Mouse (Mus musculus) gastrocnemius, postnatal 36 days (tissue): ENCODE results near the gene Capn2. TPM values are rescaled to one million over a fixed set of nuclear protein-coding genes. Genes with fewer than 3 reads are reported as not detected.

Experiments used
- DNase-seq, 2 experiments: peaks; one replicate each; pipeline ENCODE4 v3.0.0; 2022
- intact Hi-C: fragments of 180-260 bp; cut with DNase I; formaldehyde crosslinking; loops from one replicate; pipeline ENCODE4 v1.15.1; 2025
- long read RNA-seq, 2 experiments: library from polyadenylated mRNA; stranded (forward); transcript quantifications; one replicate each; pipeline ENCODE4 v2.0.0; 2021
- total RNA-seq, 2 experiments: library from RNA; stranded (reverse); gene quantifications; 2 replicates each; pipeline ENCODE4 v1.2.3; 2021

Capn2 gene
- 10 to 100 TPM; 43.9 to 51.1 TPM for total RNA-seq
- long read RNA-seq, experiment 1, partial matches to known transcripts = 6 of 45 reads
- long read RNA-seq, experiment 1, other reads (novel, unspliced or antisense) = 39 of 45 reads
- long read RNA-seq, experiment 2, partial matches to known transcripts = 0 of 57 reads
- long read RNA-seq, experiment 2, other reads (novel, unspliced or antisense) = 57 of 57 reads

GRCm38 (mm10) chr1:182516758-182517676 is at the start of gene Capn2:
Gene Capn2, minus strand, starts transcription at chr1:182517608.
- intact Hi-C loops = loop anchor here (1.0 kb wide), 1 partner anchor 28 kb away; no protein-coding TSS in a partner anchor
- DNase-seq = peak; percentile 83

- DNase-seq = no peak
- intact Hi-C loops = no loop called here
Measured at GRCm38 (mm10) chr1:182565351-182565835, 48.0 kb upstream of the Capn2 start.

- intact Hi-C loops = loop anchor here (5.0 kb wide), 1 partner anchor 93 kb away; no protein-coding TSS in a partner anchor
Measured at GRCm38 (mm10) chr1:182564408-182565120, 47.2 kb upstream of the Capn2 start, which contains the start of gene Capn8. Gene Capn8, plus strand, starts transcription at chr1:182565007.

DNA sequence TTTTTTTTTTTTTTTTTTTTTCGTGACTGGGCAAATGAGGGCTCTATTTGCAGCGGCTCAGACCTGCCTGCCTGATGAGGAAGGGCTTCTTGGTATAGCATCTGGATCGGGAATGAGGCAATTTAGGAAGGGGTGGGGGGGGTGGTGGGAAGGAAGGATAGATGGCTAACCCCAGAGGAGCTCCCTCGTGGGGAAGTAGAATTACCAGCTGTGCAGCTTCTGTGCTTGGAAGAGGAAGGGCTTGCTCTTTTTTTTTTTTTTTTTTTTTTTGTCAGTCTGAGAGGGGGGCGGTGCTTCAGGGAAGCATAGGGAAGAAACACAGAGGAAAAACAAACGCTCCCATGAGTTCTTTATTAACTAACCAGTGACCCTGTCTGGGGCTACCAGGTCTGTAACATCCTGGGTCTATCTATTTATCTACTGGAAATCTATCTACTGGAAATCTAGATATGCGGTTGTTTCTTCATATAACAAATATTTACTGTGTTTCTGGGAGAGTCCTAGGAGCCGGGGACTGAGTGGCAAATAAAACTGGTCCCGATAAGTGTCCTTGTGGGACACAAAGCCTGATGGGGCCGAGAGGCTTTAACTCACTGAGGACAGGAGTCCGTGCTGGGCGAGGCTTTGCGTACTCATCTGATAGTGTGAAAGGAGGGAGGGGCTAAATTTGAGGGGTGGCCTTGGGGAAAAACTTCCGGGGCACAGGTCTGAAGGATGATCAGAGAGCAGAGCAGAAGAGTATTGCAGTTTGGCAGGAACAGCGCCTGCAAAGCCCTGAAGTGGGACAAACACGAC is 45.4 kb upstream of the Capn2 start:
- DNase-seq = no peak
- intact Hi-C loops = loop anchor here (5.0 kb wide), 1 partner anchor 95 kb away; no protein-coding TSS in a partner anchor

More at GRCm38 (mm10) chr1:182564408-182565120, 47.2 kb upstream of the Capn2 start, which contains the start of gene Capn8:
- DNase-seq = no peak

- intact Hi-C loops = loop anchor here (5.0 kb wide), 1 partner anchor 95 kb away; no protein-coding TSS in a partner anchor
- no peak for DNase-seq
Measured at GRCm38 (mm10) chr1:182561945-182562514, 44.6 kb upstream of the Capn2 start.

DNA sequence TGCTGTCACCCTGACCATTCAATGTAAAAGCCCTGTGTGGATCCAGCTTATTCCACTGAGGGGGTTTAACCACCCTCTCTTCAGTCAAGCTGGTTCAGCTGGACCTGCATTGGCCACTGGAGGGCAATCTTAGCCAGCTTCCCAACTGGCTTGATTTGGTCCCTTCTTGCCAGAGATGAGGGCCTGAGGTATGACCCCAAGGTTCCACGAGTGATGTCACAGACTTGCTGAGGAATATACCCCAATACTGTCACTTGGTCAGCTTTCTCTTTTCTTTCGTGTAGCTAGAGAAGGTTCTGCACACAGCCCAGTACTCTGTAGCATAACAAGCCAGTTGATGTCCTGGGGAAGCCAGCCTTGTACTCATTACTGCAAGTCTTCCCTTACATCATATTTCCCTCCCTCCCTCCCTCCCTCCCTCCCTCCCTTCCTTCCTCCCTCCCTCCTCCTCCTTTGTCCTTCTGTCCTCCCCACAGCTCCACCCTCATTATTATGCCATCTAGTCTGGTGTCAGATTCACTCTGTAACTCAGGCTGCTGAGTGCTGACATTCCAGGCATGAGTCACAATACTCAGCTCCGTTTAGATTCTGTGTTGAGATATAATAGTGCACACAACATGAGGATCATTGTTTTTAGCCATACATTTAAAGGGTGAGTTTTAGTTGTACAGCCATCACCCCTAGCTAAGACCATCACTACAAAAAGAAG is 43.1 kb upstream of the Capn2 start:
- no peak for DNase-seq
- intact Hi-C loops = loop anchor here (5.0 kb wide), 1 partner anchor 97 kb away; no protein-coding TSS in a partner anchor

DNA sequence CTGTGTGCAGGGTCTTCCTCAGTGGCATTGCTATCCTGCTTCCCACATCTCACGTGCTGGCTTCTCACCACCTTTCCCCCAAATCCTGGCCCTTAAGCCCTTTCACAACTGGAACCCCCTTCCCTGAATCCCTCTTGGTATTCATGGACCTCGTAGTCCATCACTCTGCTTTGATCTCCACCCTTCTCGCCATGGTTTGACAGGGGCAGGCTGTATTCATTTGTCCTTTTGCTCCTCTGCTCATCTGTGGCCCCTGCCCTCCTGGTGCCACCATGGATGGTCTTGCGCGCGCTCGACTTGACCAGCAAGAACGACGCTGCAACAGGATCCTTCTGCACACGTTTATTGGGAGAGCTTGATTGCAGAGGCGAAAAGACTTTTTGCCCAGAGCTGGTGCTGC is 42.1 kb upstream of the Capn2 start:
- no peak for DNase-seq
- intact Hi-C loops = loop anchor here (5.0 kb wide), 1 partner anchor 403 kb away; no protein-coding TSS in a partner anchor

DNA sequence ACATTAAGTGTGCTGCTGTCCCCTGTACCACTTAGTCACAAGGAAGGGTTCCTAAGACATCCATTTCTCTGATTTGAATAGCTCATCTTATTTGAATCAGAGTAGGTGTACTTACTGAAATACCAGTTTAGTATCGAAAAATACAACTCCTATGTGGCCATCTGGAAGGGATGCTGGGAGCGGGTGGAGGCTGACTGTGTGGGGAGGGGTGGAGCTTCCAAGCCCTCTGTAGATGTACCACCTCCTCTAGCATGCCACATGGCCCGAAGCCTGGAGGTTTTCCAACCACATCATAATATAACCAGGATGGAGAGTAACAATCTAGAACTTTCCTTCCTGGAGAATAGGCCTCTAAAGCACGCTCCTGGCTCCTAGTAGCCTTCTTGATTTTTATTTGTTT is 40.9 kb upstream of the Capn2 start:
- intact Hi-C loops = loop anchor here (5.0 kb wide), 1 partner anchor 404 kb away; no protein-coding TSS in a partner anchor
- no peak for DNase-seq

- peak in 1 of 2 experiments; percentile 27 for DNase-seq
- intact Hi-C loops = loop anchor here (5.0 kb wide), 1 partner anchor 683 kb away; no protein-coding TSS in a partner anchor
Measured at GRCm38 (mm10) chr1:182553649-182554375, 36.4 kb upstream of the Capn2 start.

DNA sequence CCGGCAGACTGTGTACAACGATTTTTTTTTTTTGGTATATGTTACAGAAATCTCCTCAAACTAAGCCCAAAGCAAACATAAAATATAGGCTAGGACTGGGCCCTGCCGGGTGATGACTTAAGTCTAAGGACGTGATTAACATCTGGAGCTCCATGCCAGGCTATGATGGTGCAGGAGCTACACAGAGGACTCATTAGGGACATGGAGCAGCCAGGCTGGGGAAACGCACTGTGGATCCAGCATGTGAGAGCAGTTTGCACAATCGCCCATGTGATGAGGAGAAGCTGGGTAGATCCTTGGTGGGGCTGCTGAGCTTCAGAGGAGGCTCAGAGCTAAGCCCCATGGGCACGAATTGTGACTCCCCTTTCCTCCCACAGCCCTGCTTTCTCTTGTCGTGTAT is 33.4 kb upstream of the Capn2 start:
- intact Hi-C loops = loop anchor here (5.0 kb wide), 1 partner anchor 687 kb away; no protein-coding TSS in a partner anchor
- no peak for DNase-seq

DNA sequence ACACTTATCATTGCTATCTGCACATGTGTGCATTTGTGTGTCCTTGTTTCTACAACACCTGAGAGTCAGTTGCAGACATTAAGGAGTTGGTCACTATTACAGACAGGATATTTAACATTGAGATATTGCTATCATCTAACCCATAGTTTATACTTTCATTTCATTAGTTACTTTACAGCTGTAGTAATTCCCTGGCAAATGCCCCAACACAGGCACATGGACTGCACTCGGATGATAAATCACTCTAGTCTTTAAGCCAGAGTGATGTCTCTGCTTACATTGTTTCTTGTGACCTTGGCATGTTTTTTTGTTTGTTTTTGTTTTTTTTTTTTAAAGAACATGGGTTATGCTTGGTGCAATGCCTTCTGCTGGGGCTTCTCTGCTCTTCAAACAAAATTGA is 26.5 kb upstream of the Capn2 start:
- intact Hi-C loops = no loop called here
- no peak for DNase-seq

DNA sequence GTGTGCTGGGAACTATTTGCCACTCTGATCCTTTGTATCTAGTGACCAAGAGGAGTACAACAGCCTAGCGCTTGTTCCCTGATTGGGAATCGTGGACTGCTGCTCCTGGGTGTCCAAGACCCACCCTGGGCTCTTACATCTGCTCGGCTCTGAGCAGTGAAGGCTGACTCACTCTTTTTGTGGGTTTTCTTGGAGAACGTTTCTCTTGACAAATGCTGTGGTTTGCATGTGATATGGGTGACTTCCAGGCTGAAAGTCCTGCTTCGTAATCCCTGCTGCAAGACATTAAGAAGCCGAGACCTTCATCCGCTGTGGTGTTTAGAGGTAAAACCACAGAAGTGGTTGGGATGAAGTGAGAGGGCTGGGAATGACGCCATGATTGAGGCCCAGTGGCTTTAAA is 25.7 kb upstream of the Capn2 start:
- intact Hi-C loops = no loop called here

GRCm38 (mm10) chr1:182542110-182542509 is 24.7 kb upstream of the Capn2 start:
- no peak for DNase-seq
- intact Hi-C loops = no loop called here

More for the DNA sequence above, 25.7 kb upstream of the Capn2 start:
- no peak for DNase-seq

DNA sequence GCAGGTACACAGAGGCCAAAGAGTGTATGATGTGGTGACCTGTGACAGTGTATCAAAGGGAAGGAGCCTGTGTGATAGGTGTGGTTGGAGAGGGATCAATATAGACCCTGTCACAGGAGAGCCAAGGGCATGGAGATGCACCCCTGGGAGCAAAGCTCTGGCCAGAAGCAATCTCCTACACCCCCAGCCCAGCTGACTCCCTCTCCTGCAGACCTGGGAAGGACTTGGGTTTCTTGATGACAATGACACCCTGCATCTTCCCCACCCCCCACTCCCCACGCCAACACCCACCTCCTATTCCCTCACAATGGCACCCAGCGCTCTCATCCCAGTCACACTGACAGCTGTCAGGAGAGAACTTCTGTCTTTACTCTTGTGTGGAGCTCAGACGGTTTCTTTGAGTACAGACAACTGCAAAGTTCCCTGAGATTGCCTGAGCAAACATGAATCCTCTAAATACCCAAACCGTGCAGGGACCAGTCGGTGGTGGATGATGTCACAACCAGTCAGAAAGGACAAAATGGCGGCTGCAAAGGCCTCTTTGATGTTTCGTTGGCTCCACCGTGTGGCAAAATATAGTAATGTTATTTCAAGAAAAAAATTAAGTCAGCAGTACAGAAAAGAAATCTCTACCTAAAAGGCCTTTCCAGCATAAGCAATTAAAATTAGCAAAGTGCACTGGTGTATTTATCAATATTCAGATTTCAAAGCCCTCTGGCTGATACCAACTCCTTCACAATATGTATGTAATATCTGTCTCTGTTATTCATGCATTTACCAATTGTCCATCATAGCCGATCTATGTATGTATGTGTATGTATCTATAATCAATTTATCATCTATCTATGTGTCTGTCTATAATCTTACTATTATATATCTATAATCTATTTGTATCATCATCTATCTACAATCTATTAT is 21.9 kb upstream of the Capn2 start:
- intact Hi-C loops = loop anchor here (1.0 to 5.0 kb wide), 2 partner anchors 50 to 162 kb away; no protein-coding TSS in a partner anchor
- peak in 1 of 2 experiments; percentile 49 for DNase-seq

GRCm38 (mm10) chr1:182535080-182535481 is 17.7 kb upstream of the Capn2 start:
- no peak for DNase-seq

DNA sequence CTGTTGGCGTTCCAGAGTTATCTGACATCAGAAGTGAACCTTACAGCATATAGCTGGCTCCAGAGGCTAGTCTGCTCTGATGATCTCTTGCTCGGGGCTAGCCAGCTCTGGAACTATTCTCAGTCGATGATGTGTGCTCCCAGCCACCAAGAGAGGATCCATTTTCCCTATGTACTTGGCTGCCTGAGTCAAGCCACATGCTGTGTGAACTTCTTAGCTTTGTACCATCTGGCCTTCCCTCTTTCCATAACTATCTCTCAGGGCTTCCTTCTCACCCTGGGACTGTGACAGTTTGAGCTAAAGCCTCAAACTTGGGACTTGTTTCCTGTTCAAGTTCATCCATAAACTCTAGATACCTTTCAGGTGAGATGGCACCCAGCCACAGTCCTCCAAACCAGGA is 16.2 kb upstream of the Capn2 start:
- intact Hi-C loops = no loop called here
- no peak for DNase-seq

More at GRCm38 (mm10) chr1:182535080-182535481, 17.7 kb upstream of the Capn2 start:
- intact Hi-C loops = loop anchor here (5.0 kb wide), 1 partner anchor 158 kb away; no protein-coding TSS in a partner anchor
